Mouse (Mus musculus): Measurements from ENCODE around the gene Tnr.
A peak's percentile ranks its signal among the peaks of the same experiment; 100 is the strongest.

The Tnr gene

GRCm38 (mm10) chr1:159977786-159978185 is 454.2 kb downstream of the Tnr start:
- peak; percentile 96 for DNase-seq

GRCm38 (mm10) chr1:159979096-159979495 is 455.5 kb downstream of the Tnr start:
- DNase-seq, result peak; percentile 88

GRCm38 (mm10) chr1:159980355-159980754 is 456.8 kb downstream of the Tnr start:
- peak; percentile 85 for DNase-seq

Data from heart, adult 11 months (tissue).